Mouse (Mus musculus) left cerebral cortex, postnatal 4 days (tissue): ENCODE measurements at regions not wholly inside any gene's neighbourhood (a gene's known extent, or its start where the extent isn't known, plus 50 kb on each side); places are given as distances from the start of the nearest gene placed in this dataset.

ENCODE experiments used
- DNase-seq: peaks from one replicate; pipeline ENCODE4 v3.0.0-alpha.2; 2022
- intact Hi-C: fragments of 180-260 bp; cut with DNase I; formaldehyde crosslinking; loops from one replicate; pipeline ENCODE4 v1.15.1; 2025

GRCm38 (mm10) chr14:112142668-112143067, 467.8 kb downstream of the Slitrk5 start:
- DNase-seq, result no peak
- intact Hi-C loops, result no loop called here

GRCm38 (mm10) chr14:112153950-112154349, 479.1 kb downstream of the Slitrk5 start:
- DNase-seq, result peak; percentile 29
- intact Hi-C loops, result no loop called here
